Mouse (Mus musculus) liver, embryonic 14.5 days (tissue): ENCODE measurements around the gene Ntn3. TPM values are rescaled to one million over a fixed set of nuclear protein-coding genes. Genes with fewer than 3 reads are reported as not detected.

Experiments
- ATAC-seq: fragments of 200-750 bp; cut with Nextera tagmentation; 2 replicates; pipeline ENCODE4 v1.8.0; 2017; ENCODE audit warnings: moderate number of reproducible peaks, mild to moderate bottlenecking, moderate library complexity; ENCODE audit not compliant: insufficient read depth
- DNase-seq, 3 experiments: peaks; one replicate each; pipeline ENCODE4 v3.0.0-alpha.2; 2012 to 2013; ENCODE audit warnings: low read depth in 3 of 3, low spot score in 3 of 3
- H3K27ac ChIP-seq: fragments of 300-500 bp; sonication (generic); 2 replicates; pipeline ENCODE4 v1.5.1; 2014; ENCODE audit warnings: moderate library complexity, mild to moderate bottlenecking, control low read depth, inconsistent platforms
- H3K27me3 ChIP-seq: fragments of 300-500 bp; sonication (generic); 2 replicates; pipeline ENCODE4 v1.6.1; 2014; ENCODE audit warnings: mild to moderate bottlenecking, low read length, moderate library complexity; ENCODE audit not compliant: control insufficient read depth, insufficient read depth
- H3K36me3 ChIP-seq: fragments of 300-500 bp; sonication (generic); replicated peaks from 2 replicates; pipeline ENCODE4 v1.6.1; 2014; ENCODE audit warnings: low read depth; ENCODE audit not compliant: control insufficient read depth, insufficient read depth
- H3K4me1 ChIP-seq, 2 experiments: fragments of 200-500 bp in 1 of 2; fragments of 300-500 bp in 1 of 2; sonication (generic) in 1 of 2; replicated peaks; 2 replicates each; pipeline ENCODE4 v1.6.1; 2012 to 2014; ENCODE audit warnings: antibody characterized with exemption in 1 of 2, inconsistent platforms in 1 of 2, low read length in 1 of 2; ENCODE audit not compliant: control insufficient read depth in 2 of 2, insufficient read depth in 2 of 2
- H3K4me2 ChIP-seq: fragments of 300-500 bp; sonication (generic); 2 replicates; pipeline ENCODE4 v1.6.1; 2014; ENCODE audit warnings: low read depth, mild to moderate bottlenecking, control low read depth, moderate library complexity
- H3K4me3 ChIP-seq, 2 experiments: fragments of 200-500 bp in 1 of 2; fragments of 300-500 bp in 1 of 2; sonication (generic) in 1 of 2; 2 replicates each; pipeline ENCODE4 v1.5.1; 2012 to 2014; ENCODE audit warnings: low read depth in 2 of 2, low read length in 2 of 2, mild to moderate bottlenecking in 2 of 2, control low read depth in 1 of 2, inconsistent platforms in 1 of 2, moderate library complexity in 1 of 2; ENCODE audit not compliant: insufficient read depth in 1 of 2
- H3K9ac ChIP-seq: fragments of 300-500 bp; sonication (generic); replicated peaks from 2 replicates; pipeline ENCODE4 v1.6.1; 2014; ENCODE audit warnings: mild to moderate bottlenecking, control low read depth, moderate library complexity
- H3K9me3 ChIP-seq: fragments of 300-500 bp; sonication (generic); 2 replicates; pipeline ENCODE4 v1.6.1; 2016; ENCODE audit warnings: low read length, mixed read lengths; ENCODE audit not compliant: control insufficient read depth
- CTCF ChIP-seq: IDR thresholded peaks from 2 replicates; pipeline ENCODE4 v1.5.1; 2016; ENCODE audit warnings: antibody characterized with exemption, low read depth, control low read depth
- EP300 ChIP-seq: IDR thresholded peaks from 2 replicates; pipeline ENCODE4 v1.6.1; 2016; ENCODE audit warnings: antibody characterized with exemption, low read depth
- WGBS: fragments of 180-500 bp; shearing (Covaris S2); extraction: QIAGEN DNeasy Blood & Tissue Kit; methylation state at CpG from one replicate; pipeline ENCODE4 v1.1.7; 2014; ENCODE audit not compliant: insufficient replicate concordance; 5-methylcytosine and 5-hydroxymethylcytosine counted together
- polyA plus RNA-seq, 2 experiments: library from polyadenylated mRNA; depleted of rRNA in 1 of 2; stranded (reverse) in 1 of 2; unstranded in 1 of 2; fragments of >200 nt; fragmentation: Nextera tagmentation in 1 of 2; extraction: Ambion mirVana in 1 of 2; gene quantifications; 2 replicates each; pipeline versions ENCODE4 v1.2.1 to v1.2.3; 2012 to 2014

Gene Ntn3
- polyA plus RNA-seq, 2 experiments = 0.59 to 0.69 TPM

GRCm38 (mm10) chr17:24171738-24172137 lies 37.6 kb downstream of the Ntn3 start:
- ATAC-seq (no peak), DNase-seq (no peak)
- Histone ChIP-seq H3K4me2 (no peak overlapping the region), H3K27ac (no peak overlapping the region), H3K27me3 (no peaks in the 10 kb centered on the region), H3K4me1 (peaks cover 14 to 20% of the 10 kb centered on the region in 2 experiments), H3K9ac (no peak overlapping the region), H3K4me3 (no peak overlapping the region), H3K9me3 (no peaks in the 10 kb centered on the region), H3K36me3 (peaks cover 10% of the 10 kb centered on the region)
- no peak for TF ChIP-seq CTCF
- no peak for TF ChIP-seq EP300
- WGBS = 79% methylated on average over 4 of the region's 4 CpGs

- Histone ChIP-seq H3K4me2 (peak overlapping the region; percentile 82), H3K9me3 (no peaks in the 10 kb centered on the region), H3K27ac (peak overlapping the region; percentile 27; the same call in 1 of the 2 replicates), H3K4me1 (peaks cover 14 to 23% of the 10 kb centered on the region in 2 experiments), H3K27me3 (no peaks in the 10 kb centered on the region), H3K36me3 (peaks cover 14% of the 10 kb centered on the region), H3K4me3 (no peak overlapping the region), H3K9ac (no peak overlapping the region)
- TF ChIP-seq EP300 (no peak), CTCF (no peak)
- WGBS = 47% methylated on average over 5 of the region's 5 CpGs
- DNase-seq (no peak), ATAC-seq (no peak)
Observed at GRCm38 (mm10) chr17:24170729-24171128, 38.6 kb downstream of the Ntn3 start.

- H3K27ac ChIP-seq = peak overlapping the region; percentile 85
- TF ChIP-seq EP300 (no peak), CTCF (no peak)
- peak overlapping the region; percentile 82 for H3K4me2 ChIP-seq
- peaks cover 14 to 23% of the 10 kb centered on the region in 2 experiments for H3K4me1 ChIP-seq
- no peak for DNase-seq
- WGBS = 66% methylated on average over 3 of the region's 3 CpGs
- no peaks in the 10 kb centered on the region for H3K27me3 ChIP-seq
- no peaks in the 10 kb centered on the region for H3K9me3 ChIP-seq
- H3K9ac ChIP-seq = peak overlapping the region; percentile 92
- no peak for ATAC-seq
- peak overlapping the region; percentile 72 to 98; a peak in 3 of 4 replicates for H3K4me3 ChIP-seq
- peaks cover 14% of the 10 kb centered on the region for H3K36me3 ChIP-seq
Observed at GRCm38 (mm10) chr17:24170125-24170524, 39.2 kb downstream of the Ntn3 start.

- peaks cover 14 to 23% of the 10 kb centered on the region in 2 experiments for H3K4me1 ChIP-seq
- WGBS = under 1% methylated on average over 58 of the region's 58 CpGs
Observed at GRCm38 (mm10) chr17:24169317-24170065, 39.8 kb downstream of the Ntn3 start, which contains the start of gene Atp6v0c. TSS of gene Atp6v0c (minus strand) at chr17:24169702.

GRCm38 (mm10) chr17:24168590-24169277 lies 40.6 kb downstream of the Ntn3 start:
- peak overlapping the region; percentile 92 for H3K9ac ChIP-seq
- DNase-seq (peak; percentile 60 to 73 (median 64)), ATAC-seq (peak; percentile 57)
- TF ChIP-seq CTCF = no peak
- no peak for TF ChIP-seq EP300
- H3K4me2 ChIP-seq = peak overlapping the region; percentile 82
- peak overlapping the region; percentile 72 to 98 for H3K4me3 ChIP-seq
- WGBS = under 1% methylated on average over 41 of the region's 41 CpGs
- H3K9me3 ChIP-seq = no peaks in the 10 kb centered on the region
- peaks cover 14% of the 10 kb centered on the region for H3K36me3 ChIP-seq
- peak overlapping the region; percentile 85 for H3K27ac ChIP-seq
- peaks cover 14 to 23% of the 10 kb centered on the region in 2 experiments for H3K4me1 ChIP-seq
- no peaks in the 10 kb centered on the region for H3K27me3 ChIP-seq

More at GRCm38 (mm10) chr17:24169317-24170065, 39.8 kb downstream of the Ntn3 start, which contains the start of gene Atp6v0c:
- peak within 1 kb of the TSS; percentile 92 for H3K9ac ChIP-seq
- peak; percentile 89 to 91 (median 90) for DNase-seq
- TF ChIP-seq EP300 (peak; percentile 45), CTCF (peak; percentile 41)
- H3K4me2 ChIP-seq = peak within 1 kb of the TSS; percentile 82
- peaks cover 14% of the 10 kb centered on the region for H3K36me3 ChIP-seq
- H3K27me3 ChIP-seq = no peaks in the 10 kb centered on the region
- peak within 1 kb of the TSS; percentile 72 to 98 for H3K4me3 ChIP-seq
- H3K9me3 ChIP-seq = no peaks in the 10 kb centered on the region
- peak within 1 kb of the TSS; percentile 85 for H3K27ac ChIP-seq
- ATAC-seq = peak; percentile 87
